Mouse (Mus musculus): ENCODE results near the gene Vwf.

DNA sequence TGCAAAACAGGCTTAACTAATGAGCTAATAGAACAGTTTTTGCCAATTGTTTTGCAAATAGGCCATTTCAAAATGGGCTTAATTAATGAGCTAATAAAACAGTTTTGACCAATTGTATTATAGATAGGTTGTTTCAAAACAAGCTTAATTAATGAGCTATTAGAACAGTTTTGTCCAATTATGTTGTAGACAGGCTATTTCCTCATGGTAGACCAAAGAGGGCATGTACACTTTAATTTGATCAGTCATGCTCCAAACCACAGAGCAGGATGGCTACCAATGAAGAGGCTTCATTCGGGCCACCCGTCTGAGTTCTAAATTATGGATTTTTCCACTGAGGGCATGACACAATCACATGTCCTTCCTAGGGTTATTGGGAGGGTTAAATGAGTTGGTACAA lies 154.6 kb downstream of the Vwf start:
- TF ChIP-seq GATA1 (IDR thresholded peaks at IDR 0.05; ENCODE audit: borderline replicate concordance, low read length): no peak
- no peak for TF ChIP-seq CTCF (IDR thresholded peaks at IDR 0.05; ENCODE audit: low read depth, low read length)
- no peak for TF ChIP-seq TAL1 (conservative IDR thresholded peaks at IDR 0.05; ENCODE audit: low read depth, low read length)
